Comparison of ENCODE assay signal across 10 mouse cellular contexts in the genomic region with DNA sequence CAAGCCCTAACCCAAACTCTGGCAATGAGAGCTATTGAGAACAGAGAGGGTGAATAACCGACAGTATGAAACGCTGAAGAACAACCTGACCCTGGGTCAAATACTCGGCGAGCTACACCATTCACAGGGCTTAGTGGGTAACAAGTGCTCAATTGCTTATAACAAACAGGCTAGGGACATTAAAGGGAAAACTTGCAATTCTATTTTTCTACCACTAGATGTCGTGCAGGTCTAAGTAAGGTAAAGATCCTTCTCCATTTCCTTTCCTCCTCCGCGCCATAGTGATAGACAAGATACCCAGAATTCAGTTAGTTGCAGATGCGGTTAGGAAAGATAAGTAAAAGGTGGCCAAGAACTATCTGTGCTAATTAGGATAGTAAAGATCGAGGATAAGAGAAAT. TPM values are rescaled to one million over a fixed set of nuclear protein-coding genes. Genes with fewer than 3 reads are reported as not detected.
DNase-seq lines count a peak whose midpoint lies in the region; ATAC-seq and TF ChIP-seq lines count a peak whose summit lies in the region.
"Had no signal": no experiment of that assay in that cellular context is flagged by ENCODE, and none has a peak within 500 bp of the region (broad histone marks: within the 10 kb centered on the region; RNA-seq: fewer than 3 reads in every experiment).

No protein-coding gene starts in this region.

- peak; percentile 36 to 66 for DNase-seq in cerebellum, postnatal 10 days
- no peak for DNase-seq in cerebellum, postnatal 36 days
- DNase-seq in lung, adult 2 months: no peak
- no peak for DNase-seq in lung, postnatal 10 days
- peak; percentile 71 for DNase-seq in embryo, embryonic 10 days (ENCODE audit: low spot score)
- DNase-seq in urinary bladder, adult 18-20 months (ENCODE audit: low spot score in 2 of 2): no peak
- DNase-seq: heart, postnatal 10 days had no signal

- H3K4me3 ChIP-seq in lung, adult 2 months (replicated peaks; ENCODE audit: extremely low read depth, low read depth, low read length): no peak overlapping the region
- no peak overlapping the region for H3K4me3 ChIP-seq in neural tube, embryonic 15.5 days (replicated peaks)
- H3K4me3 ChIP-seq in kidney, embryonic 15.5 days (replicated peaks): no peak overlapping the region
- H3K4me3 ChIP-seq: neural tube, embryonic 12.5 days had no signal

- no peak for ATAC-seq in neural tube, embryonic 15.5 days (ENCODE audit: low FRiP score)
- ATAC-seq in kidney, embryonic 15.5 days (replicated peaks; ENCODE audit: low FRiP score): no peak

- no peaks in the 10 kb centered on the region for H3K4me1 ChIP-seq in lung, adult 2 months (ENCODE audit: control insufficient read depth, insufficient read depth, low read length)
- H3K4me1 ChIP-seq in neural tube, embryonic 15.5 days: no peaks in the 10 kb centered on the region
- H3K4me1 ChIP-seq in kidney, embryonic 15.5 days: no peaks in the 10 kb centered on the region
- H3K4me1 ChIP-seq: neural tube, embryonic 12.5 days had no signal

- no peak overlapping the region for H3K9ac ChIP-seq in neural tube, embryonic 15.5 days (replicated peaks)
- no peak overlapping the region for H3K9ac ChIP-seq in kidney, embryonic 15.5 days
- H3K9ac ChIP-seq: neural tube, embryonic 12.5 days had no signal

- peak; percentile 56; the same call in 1 of the 2 replicates for TF ChIP-seq CTCF in lung, adult 2 months (IDR thresholded peaks at IDR 0.05; ENCODE audit: insufficient read depth, low read length)

- 4% methylated on average over 9 of the region's 9 CpGs for WGBS in lung, adult 2 months
- 7% methylated on average over 9 of the region's 9 CpGs for WGBS in neural tube, embryonic 15.5 days
- WGBS in kidney, embryonic 15.5 days: 9% methylated on average over 9 of the region's 9 CpGs

- peaks cover 19% of the 10 kb centered on the region for H3K27me3 ChIP-seq in neural tube, embryonic 15.5 days (replicated peaks)
- peaks cover 30% of the 10 kb centered on the region for H3K27me3 ChIP-seq in kidney, embryonic 15.5 days
- H3K27me3 ChIP-seq: neural tube, embryonic 12.5 days had no signal

- H3K9me3 ChIP-seq in neural tube, embryonic 15.5 days (replicated peaks): no peaks in the 10 kb centered on the region
- H3K9me3 ChIP-seq in kidney, embryonic 15.5 days (replicated peaks): no peaks in the 10 kb centered on the region
- H3K9me3 ChIP-seq: neural tube, embryonic 12.5 days had no signal

- no peak overlapping the region for H3K27ac ChIP-seq in neural tube, embryonic 15.5 days (replicated peaks)
- H3K27ac ChIP-seq in kidney, embryonic 15.5 days: no peak overlapping the region
- H3K27ac ChIP-seq: neural tube, embryonic 12.5 days had no signal

- H3K36me3 ChIP-seq in neural tube, embryonic 15.5 days: no peaks in the 10 kb centered on the region
- H3K36me3 ChIP-seq in kidney, embryonic 15.5 days: no peaks in the 10 kb centered on the region
- H3K36me3 ChIP-seq: neural tube, embryonic 12.5 days had no signal

- TF ChIP-seq POLR2A in lung, adult 2 months (IDR thresholded peaks at IDR 0.05; ENCODE audit: borderline replicate concordance, extremely low read depth, low read depth, low read length): no peak

- H3K4me2 ChIP-seq in neural tube, embryonic 15.5 days: 0 out of 2 replicates have a peak overlapping the region, but pooled peaks have one; percentile 23
- H3K4me2 ChIP-seq in kidney, embryonic 15.5 days: no peak overlapping the region
- H3K4me2 ChIP-seq: neural tube, embryonic 12.5 days had no signal

RNA-seq across cellular contexts. Expression of gene Marveld3, which starts 8.3 kb away (rescaled TPM):
- polyA plus RNA-seq in lung, adult 2 months (2012; rRNA removed): 5.9 TPM in 2 replicates
- polyA plus RNA-seq in neural tube, embryonic 15.5 days (2015; fragmentation: Nextera tagmentation; extraction: Ambion mirVana): 1.3 and 2.1 TPM in 2 replicates
- polyA plus RNA-seq in kidney, embryonic 15.5 days (2015; fragmentation: Nextera tagmentation; extraction: Ambion mirVana): 3.1 and 3.7 TPM in 2 replicates

RNA-seq across cellular contexts. Expression of gene Tat, which starts 19.9 kb away (rescaled TPM):
- 0.71 and 1.00 TPM in 2 replicates for polyA plus RNA-seq in lung, adult 2 months (2012; rRNA removed)
- not detected in 2 replicates for polyA plus RNA-seq in neural tube, embryonic 15.5 days (2015; fragmentation: Nextera tagmentation; extraction: Ambion mirVana)
- polyA plus RNA-seq in kidney, embryonic 15.5 days (2015; fragmentation: Nextera tagmentation; extraction: Ambion mirVana): not detected in 2 replicates
- polyA plus RNA-seq: neural tube, embryonic 12.5 days had no signal

Comparison
In these comparisons a context has a peak if more than half of its experiments do, and no peak if none do; other contexts are left out.
1. DNase-seq: peak in cerebellum, postnatal 10 days (2 of 2) and embryo, embryonic 10 days (single experiment); none in cerebellum, postnatal 36 days (0 of 2), lung, adult 2 months (single experiment), lung, postnatal 10 days (single experiment) and urinary bladder, adult 18-20 months (0 of 2).